Mouse (Mus musculus) testis, adult 2 months (tissue): Measurements from ENCODE around the gene Inava.

Source experiments
- CTCF ChIP-seq: fragments of 200-500 bp; IDR thresholded peaks from 2 replicates; pipeline ENCODE4 v1.5.1; 2012; ENCODE audit warnings: low read depth, mild to moderate bottlenecking, inconsistent platforms, low read length, moderate library complexity; ENCODE audit not compliant: control insufficient read depth, insufficient read depth, insufficient replicate concordance
- POLR2A ChIP-seq: fragments of 200-500 bp; IDR thresholded peaks from 2 replicates; pipeline ENCODE4 v1.6.1; 2012; ENCODE audit warnings: low read depth, mild to moderate bottlenecking, inconsistent platforms, low read length, moderate library complexity; ENCODE audit not compliant: control insufficient read depth

DNA sequence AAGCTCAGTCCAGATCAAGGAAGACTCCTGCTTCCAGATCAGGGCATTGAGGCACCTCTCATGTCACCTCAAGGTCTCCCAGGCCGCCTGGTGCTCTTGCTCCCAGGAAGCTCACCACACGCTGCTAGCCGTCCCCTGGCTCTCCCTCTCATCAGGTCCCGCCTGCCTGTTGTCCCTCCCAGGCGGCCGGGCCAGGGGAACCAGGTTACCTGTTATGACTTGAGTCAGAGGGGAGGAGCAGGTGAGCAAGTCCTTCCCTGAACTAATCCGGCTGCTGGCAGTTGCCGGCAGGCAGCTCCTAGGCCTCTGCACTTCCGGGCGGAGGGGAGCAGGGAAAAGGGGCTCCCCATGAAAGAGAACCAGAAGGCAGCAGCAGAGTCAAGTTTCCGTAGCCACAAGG lies 3.9 kb downstream of the Inava start:
- TF ChIP-seq CTCF (no peak), POLR2A (no peak)
